Mouse (Mus musculus) olfactory bulb, adult 2 months (tissue): ENCODE data around the gene Anapc4. TPM values are rescaled to one million over a fixed set of nuclear protein-coding genes. Genes with fewer than 3 reads are reported as not detected.

Experiments used
- H3K27ac ChIP-seq: fragments of 200-500 bp; 2 replicates; pipeline ENCODE4 v1.5.1; 2012; ENCODE audit warnings: low read depth, low read length; ENCODE audit not compliant: insufficient read depth
- H3K4me1 ChIP-seq: fragments of 200-500 bp; 2 replicates; pipeline ENCODE4 v1.6.1; 2012; ENCODE audit warnings: low read length; ENCODE audit not compliant: control insufficient read depth, insufficient read depth
- H3K4me3 ChIP-seq: fragments of 200-500 bp; 2 replicates; pipeline ENCODE4 v1.5.1; 2012; ENCODE audit warnings: mild to moderate bottlenecking, low read depth, low read length, moderate library complexity; ENCODE audit not compliant: insufficient read depth
- CTCF ChIP-seq: fragments of 200-500 bp; IDR thresholded peaks from 2 replicates; pipeline ENCODE4 v1.5.1; 2012; ENCODE audit warnings: low read depth, mild to moderate bottlenecking, low read length, moderate library complexity; ENCODE audit not compliant: insufficient read depth
- POLR2A ChIP-seq: fragments of 200-500 bp; IDR thresholded peaks from 2 replicates; pipeline ENCODE4 v1.6.1; 2012; ENCODE audit warnings: mild to moderate bottlenecking, low read depth, low read length, moderate library complexity; ENCODE audit not compliant: insufficient read depth
- WGBS: fragments of 180-500 bp; shearing (Covaris S2); methylation state at CpG from one replicate; pipeline ENCODE4 v1.1.7; 2018; 5-methylcytosine and 5-hydroxymethylcytosine counted together
- polyA plus RNA-seq: library from polyadenylated mRNA; stranded (reverse); fragments of >200 nt; gene quantifications from 2 replicates; pipeline ENCODE4 v1.2.4, GENCODE M21; 2012; ENCODE audit warnings: low replicate concordance; ENCODE audit not compliant: missing spikeins, insufficient read depth, insufficient read length

Gene Anapc4
- polyA plus RNA-seq, 1 experiment = not detected

DNA sequence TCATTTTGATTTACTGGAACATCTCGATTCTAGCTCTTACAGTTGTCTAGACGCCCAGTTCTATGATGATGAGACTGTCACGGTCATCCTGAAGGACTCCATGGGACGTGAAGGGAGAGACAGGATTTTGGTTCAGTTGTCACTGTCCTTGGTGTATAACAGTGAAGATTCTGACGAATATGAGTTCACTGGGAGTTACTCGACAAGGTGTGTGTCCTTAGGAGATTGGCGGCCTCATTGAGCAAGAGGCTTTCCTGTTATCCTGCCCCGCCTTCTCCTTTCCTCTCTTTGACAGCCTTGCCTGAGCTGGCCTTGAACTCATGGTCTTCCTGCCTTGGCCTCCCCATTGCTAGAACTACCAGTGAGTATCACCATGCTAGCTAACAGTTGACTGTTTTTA, 30.6 kb downstream of the Anapc4 start:
- 92% methylated on average over 8 of the region's 8 CpGs for WGBS
- TF ChIP-seq CTCF (no peak), POLR2A (no peak)
- no peak overlapping the region for H3K4me3 ChIP-seq
- peaks cover 5% of the 10 kb centered on the region for H3K4me1 ChIP-seq
- no peak overlapping the region for H3K27ac ChIP-seq

DNA sequence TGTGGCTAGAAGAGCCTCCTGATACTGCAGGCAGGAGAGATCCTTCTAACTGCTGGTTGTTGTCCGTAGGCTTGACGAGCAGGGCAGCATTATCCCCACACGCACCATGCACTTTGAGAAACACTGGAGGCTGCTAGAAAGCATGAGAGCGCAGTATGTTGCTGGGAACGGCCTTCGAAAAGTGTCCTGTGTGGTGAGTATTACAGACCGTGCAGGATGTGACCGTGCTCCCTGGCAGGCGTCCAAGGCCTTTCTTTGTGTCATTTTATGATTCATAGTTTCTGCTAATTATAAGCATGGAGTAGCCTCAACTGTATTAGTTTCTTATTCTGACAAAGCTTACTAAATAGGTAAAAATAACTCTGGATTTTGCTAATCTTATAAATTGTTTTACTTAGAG, 32.0 kb downstream of the Anapc4 start:
- no peak overlapping the region for H3K4me3 ChIP-seq
- 0 out of 2 replicates have a peak overlapping the region, but pooled peaks have one; percentile 26 for H3K27ac ChIP-seq
- peaks cover 5% of the 10 kb centered on the region for H3K4me1 ChIP-seq
- TF ChIP-seq CTCF (no peak), POLR2A (no peak)
- 52% methylated on average over 9 of the region's 9 CpGs for WGBS

DNA sequence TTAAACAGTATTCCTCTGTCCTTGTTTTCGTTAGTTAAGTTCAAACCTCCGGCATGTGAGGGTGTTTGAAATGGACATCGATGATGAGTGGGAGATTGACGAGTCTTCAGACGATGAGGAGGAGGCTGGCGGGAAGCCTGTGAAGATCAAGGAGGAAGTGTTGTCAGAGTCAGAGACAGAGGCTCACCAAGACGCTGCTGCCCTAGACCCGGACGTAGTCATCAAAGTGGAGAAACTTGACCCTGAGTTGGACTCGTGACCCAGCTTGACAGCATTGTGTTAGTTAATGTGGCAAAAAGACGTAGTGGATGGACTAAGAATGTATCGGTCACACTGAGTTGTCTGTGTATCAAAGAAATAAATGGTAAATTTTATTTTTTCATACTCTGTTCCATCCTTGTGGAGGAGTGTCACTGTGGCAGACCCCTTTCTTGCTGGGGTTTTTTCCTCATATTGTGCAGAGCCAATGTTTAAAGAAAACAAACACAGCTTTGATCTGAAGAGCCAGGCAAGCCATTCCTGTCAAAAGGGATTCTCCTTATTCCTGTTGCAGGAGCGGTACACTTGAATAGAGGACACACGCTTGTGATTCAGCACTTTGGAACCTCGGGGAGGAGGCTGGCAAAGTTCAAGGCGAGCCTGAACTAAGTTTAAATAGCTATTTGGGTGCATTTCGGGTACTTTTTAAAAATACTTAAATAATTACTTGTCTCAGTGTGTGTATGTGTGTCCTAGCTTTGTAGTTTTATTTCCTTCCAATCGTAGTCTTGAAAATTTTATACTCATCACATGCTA, 32.7 kb downstream of the Anapc4 start:
- Histone ChIP-seq H3K4me1 (peaks cover 5% of the 10 kb centered on the region), H3K27ac (no peak overlapping the region), H3K4me3 (no peak overlapping the region)
- WGBS = 85% methylated on average over 18 of the region's 18 CpGs
- TF ChIP-seq CTCF (no peak), POLR2A (no peak)

DNA sequence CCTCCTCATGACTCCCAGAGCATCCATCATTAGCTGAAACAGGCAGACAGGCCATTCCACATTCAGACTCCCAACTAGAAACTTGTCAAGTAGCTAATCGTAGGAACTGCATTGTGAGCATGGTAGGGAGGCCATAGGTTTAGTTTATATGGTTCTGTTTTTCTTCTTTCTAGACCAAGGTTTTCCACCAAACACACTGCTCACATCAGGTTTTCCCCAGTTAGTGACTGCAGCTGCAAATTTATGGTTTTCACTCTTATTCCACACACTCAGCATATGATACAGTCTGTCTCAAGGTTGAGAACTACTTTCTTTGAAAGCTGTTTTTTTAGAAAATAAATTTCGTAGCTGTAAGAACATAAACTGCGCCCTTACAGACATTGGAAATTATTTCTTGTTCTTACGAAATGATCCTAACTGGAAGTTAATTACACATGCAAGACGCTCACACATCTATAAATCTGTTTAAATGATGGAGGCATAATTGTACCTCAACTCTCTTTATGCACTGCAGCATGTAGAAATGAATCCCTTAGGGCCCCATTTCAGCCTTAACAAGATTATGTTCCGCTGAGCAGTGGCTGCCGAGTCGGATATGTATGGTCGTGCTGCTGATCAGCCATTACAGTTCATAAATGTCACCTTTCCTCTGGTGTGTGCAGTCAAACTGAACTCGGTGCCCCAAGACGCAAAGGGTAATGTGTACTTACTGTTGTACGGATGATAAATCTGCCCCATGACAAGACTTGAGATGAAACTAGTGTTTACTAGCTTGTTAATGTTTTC, 35.3 kb downstream of the Anapc4 start:
- TF ChIP-seq CTCF (no peak), POLR2A (no peak)
- Histone ChIP-seq H3K4me3 (no peak overlapping the region), H3K4me1 (peaks cover 5% of the 10 kb centered on the region), H3K27ac (no peak overlapping the region)
- 89% methylated on average over 12 of the region's 12 CpGs for WGBS

DNA sequence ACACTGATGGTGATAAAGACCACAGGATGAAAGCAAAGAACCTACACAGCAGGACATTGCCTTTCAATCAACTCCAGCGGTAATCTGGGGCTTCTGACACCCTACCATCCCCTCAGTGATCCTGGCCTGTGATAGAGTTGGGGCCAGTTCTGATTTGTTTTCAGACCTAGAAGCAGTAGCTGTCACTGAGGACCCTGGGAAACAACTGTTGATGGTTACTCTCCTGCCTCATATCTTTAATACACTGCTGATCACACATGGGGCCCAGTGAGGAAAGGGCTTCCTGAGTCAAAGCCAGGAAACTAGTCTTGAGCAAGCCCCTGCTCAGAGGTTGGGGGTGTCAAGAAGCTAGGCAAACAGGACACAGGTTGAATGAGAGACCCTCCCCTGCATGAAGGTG, 37.6 kb downstream of the Anapc4 start:
- 48% methylated on average over 1 of the region's 1 CpGs for WGBS
- Histone ChIP-seq H3K4me1 (no peaks in the 10 kb centered on the region; the same call in 1 of the 2 replicates), H3K27ac (no peak overlapping the region), H3K4me3 (no peak overlapping the region)
- TF ChIP-seq POLR2A = no peak
- TF ChIP-seq CTCF = no peak

DNA sequence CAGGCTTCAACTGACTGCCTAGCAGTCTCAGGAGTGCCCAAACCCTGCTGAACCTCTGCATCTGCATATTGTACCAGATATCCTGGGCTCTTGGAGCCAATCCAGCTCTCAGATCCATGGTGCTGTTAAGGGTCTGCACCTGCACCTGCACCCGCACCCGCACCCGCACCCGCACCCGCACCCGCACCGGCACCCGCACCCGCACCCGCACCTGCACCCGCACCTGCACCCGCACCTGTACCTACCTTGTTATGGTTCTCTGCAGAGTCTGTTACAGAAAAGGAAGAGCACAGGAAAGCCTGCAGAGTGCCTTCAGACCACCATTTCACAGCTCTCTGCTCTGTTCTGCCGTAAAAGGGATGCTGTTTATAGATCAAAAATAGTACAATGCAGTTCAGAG, 38.2 kb downstream of the Anapc4 start:
- WGBS = 91% methylated on average over 13 of the region's 13 CpGs

DNA sequence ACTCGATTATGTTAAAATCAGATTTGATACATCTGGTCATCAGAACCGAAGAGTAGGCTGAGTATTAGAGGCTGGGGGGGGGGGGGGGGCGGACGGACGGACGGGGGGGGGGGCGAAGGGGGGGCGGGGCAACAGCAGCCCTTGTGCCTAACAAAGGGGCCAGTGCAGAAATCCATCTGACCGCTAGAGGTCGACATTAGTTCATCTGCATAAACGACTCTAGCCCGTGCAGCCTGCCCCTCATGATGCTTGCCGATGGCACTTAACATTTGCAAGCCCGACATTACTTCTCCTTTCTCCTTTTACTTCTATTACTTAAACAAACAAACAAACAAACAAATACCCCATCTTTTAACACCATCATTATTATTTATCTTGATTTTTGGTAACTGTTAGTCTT, 45.0 kb downstream of the Anapc4 start:
- Histone ChIP-seq H3K27ac (no peak overlapping the region), H3K4me3 (no peak overlapping the region), H3K4me1 (no peaks in the 10 kb centered on the region)
- WGBS = 3% methylated on average over 14 of the region's 14 CpGs
- TF ChIP-seq CTCF (no peak), POLR2A (no peak)

More for the DNA sequence above, 38.2 kb downstream of the Anapc4 start:
- Histone ChIP-seq H3K4me3 (no peak overlapping the region), H3K4me1 (no peaks in the 10 kb centered on the region; the same call in 1 of the 2 replicates), H3K27ac (no peak overlapping the region)
- no peak for TF ChIP-seq POLR2A
- no peak for TF ChIP-seq CTCF

DNA sequence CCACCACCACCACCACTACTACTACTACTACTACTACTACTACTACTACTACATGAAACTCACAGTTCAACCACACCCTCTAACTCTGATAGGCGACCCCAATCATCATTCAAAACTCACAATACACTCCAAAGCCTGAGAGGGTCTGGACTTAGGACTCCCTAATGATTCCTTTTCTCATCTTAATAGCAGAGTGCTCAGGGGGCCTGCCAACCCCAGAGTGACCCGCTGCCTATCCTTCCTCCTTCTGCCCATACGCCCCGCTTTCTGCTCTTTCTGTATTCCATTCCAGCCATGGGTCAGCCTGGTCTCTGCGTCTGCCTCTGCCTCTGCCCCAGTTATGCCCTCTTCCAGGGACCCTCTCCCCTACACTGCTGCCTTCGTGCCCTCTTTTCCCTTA, 46.1 kb downstream of the Anapc4 start:
- TF ChIP-seq POLR2A = no peak
- TF ChIP-seq CTCF = no peak
- no peak overlapping the region for H3K4me3 ChIP-seq
- H3K4me1 ChIP-seq = peaks cover 5% of the 10 kb centered on the region
- no peak overlapping the region for H3K27ac ChIP-seq
- 97% methylated on average over 6 of the region's 6 CpGs for WGBS

DNA sequence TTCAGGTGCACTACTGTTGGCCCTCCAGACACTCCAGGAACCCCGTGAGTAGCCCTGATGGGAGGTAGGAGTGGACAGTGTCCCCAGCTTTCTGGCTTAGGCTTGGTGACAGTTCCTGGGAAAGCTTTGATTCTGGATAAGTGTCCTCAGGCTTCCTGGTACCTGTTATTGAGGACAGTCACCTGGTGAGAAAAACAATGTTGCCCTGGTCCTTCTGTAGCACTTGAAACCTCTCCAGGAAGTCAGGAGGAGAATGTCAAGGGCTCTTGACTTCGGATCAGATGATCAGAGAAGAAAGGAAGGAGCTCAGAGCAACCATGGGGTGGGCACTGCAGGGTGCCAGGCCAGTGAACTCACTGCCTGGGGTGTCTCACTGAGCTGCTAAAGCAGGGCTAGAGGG, 48.6 kb downstream of the Anapc4 start:
- TF ChIP-seq POLR2A = no peak
- TF ChIP-seq CTCF = no peak
- H3K4me3 ChIP-seq = no peak overlapping the region
- 78% methylated on average over 2 of the region's 2 CpGs for WGBS
- H3K4me1 ChIP-seq = peaks cover 5% of the 10 kb centered on the region
- H3K27ac ChIP-seq = no peak overlapping the region
